Mouse (Mus musculus) adrenal gland, postnatal 14 days (tissue): Measurements from ENCODE around the gene Faim. TPM values are rescaled to one million over a fixed set of nuclear protein-coding genes. Genes with fewer than 3 reads are reported as not detected.
A peak's percentile ranks its signal among the peaks of the same experiment; 100 is the strongest.

Experiments used
- DNase-seq: peaks from one replicate; pipeline ENCODE4 v3.0.0; 2021; ENCODE audit warnings: mixed read lengths
- total RNA-seq: library from RNA; stranded (reverse); gene quantifications from 2 replicates; pipeline ENCODE4 v1.2.3, GENCODE M21; 2021

Gene Faim
- total RNA-seq, 1 experiment from 2014 or later: 27.8 TPM

- DNase-seq: peak; percentile 51
These were observed 62.6 kb downstream of the Faim start for GRCm38 (mm10) chr9:99048724-99049250.

GRCm38 (mm10) chr9:99049760-99050159 is 63.6 kb downstream of the Faim start:
- DNase-seq: no peak

Other genes with a start within 250 kb of the Faim start
- gene Prr23a1, start 143.9 kb upstream of the Faim start, total RNA-seq: not detected in 2 replicates
- not detected in 2 replicates for gene Prr23a2, start 129.9 kb upstream of the Faim start, total RNA-seq
- gene Prr23a3, start 121.6 kb upstream of the Faim start, total RNA-seq: not detected in 2 replicates
- gene 7420426K07Rik, start 83.3 kb upstream of the Faim start, total RNA-seq: not detected in 2 replicates
- gene Foxl2, start 31.1 kb upstream of the Faim start, total RNA-seq: not detected in 2 replicates
- gene Gm1123, start 49.3 kb downstream of the Faim start, total RNA-seq: not detected in 2 replicates
- 12.1 and 12.2 TPM in 2 replicates for gene Pik3cb, start 154.2 kb downstream of the Faim start, total RNA-seq